Mouse (Mus musculus): ENCODE measurements around the gene Foxf2. TPM values are rescaled to one million over a fixed set of nuclear protein-coding genes. Genes with fewer than 3 reads are reported as not detected.

Gene Foxf2
- polyA plus RNA-seq, 1 experiment from 2014 or later: 43.2 TPM

DNA sequence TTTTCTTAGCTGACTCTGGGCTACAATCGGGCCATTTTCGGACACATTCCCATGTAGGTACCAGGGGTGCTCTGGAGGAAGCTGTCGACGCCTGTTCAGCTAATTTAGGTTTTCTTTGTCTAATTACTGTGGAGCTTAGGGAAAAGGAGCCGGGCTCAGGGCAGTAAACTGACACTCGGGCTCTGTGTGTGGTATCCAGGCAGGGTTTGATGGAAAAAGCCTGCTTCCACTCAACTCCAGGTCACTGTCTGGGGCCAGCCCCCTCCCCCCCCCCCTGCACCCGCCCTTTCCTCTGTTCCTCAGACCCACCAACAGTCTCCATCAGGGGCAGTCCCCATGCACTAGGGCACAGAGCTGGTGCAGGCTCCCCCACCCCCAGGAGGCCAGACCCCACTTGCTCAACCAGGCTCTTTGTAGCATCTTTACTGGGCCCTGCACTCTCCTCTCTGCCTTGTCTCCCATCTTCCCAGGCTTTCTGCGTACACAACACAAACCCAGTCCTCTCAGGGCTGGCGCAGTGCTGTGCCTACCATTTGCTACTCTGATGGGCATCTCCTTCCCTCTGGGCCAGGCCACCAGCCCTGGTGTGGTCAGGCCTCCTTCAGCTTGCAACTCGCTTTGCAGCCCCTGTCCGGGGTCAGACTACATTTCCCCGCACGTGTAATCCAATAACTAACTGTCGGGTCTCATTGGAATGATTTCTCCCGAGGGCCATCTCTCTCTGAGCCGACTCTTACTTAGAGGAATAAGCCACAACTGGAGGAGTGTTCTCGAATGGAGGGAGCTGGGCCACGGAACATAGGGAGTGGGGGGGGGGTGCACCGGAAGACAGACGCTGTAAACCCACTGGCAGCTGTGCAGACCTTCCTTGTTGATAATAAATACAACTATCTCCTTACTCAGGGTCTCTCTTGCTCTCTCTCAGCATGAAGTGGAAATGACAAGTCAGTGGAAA is 1.4 kb upstream of the Foxf2 start:
- Histone ChIP-seq H3K27ac (ENCODE audit: low read depth) (peak overlapping the region; percentile 94), H3K36me3 (ENCODE audit: insufficient read depth) (0 out of 2 replicates have a peak, but pooled peaks cover 5% of the 10 kb centered on the region), H3K4me2 (peak overlapping the region; percentile 70), H3K27me3 (ENCODE audit: insufficient read depth, low read length) (peaks cover 98% of the 10 kb centered on the region), H3K9ac (peak overlapping the region; percentile 89), H3K9me3 (ENCODE audit: low read depth, low read length) (no peaks in the 10 kb centered on the region), H3K4me3 (ENCODE audit: low read depth, low read length) (peak overlapping the region; percentile 72), H3K4me1 (ENCODE audit: insufficient read depth) (no peaks in the 10 kb centered on the region)
- DNase-seq (peak; percentile 63), ATAC-seq (ENCODE audit: insufficient read depth) (0 out of 2 replicates have a peak, but pooled peaks have one; percentile 10)
- 6% methylated on average over 19 of the region's 20 CpGs for WGBS
- TF ChIP-seq CTCF (IDR thresholded peaks at IDR 0.05; ENCODE audit: low read depth): no peak

DNA sequence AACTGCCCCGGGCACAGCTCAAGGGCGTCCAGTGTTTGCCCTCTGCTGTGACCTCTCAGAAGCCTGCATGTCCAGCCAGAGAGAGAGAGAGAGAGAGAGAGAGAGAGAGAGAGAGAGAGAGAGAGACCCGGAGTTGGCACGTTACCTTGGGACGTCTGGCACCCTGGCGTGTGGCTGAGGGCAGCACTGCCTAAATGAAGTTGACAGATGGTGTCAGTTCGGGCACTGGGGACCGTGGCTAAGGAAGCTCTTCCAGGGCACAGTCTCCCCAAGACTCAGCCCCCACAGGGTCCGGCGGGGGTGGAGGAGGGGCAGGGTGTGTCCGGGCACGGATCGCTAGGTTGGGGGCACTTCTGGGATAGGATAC is 667 bp upstream of the Foxf2 start:
- no peak for TF ChIP-seq CTCF (IDR thresholded peaks at IDR 0.05; ENCODE audit: low read depth)
- H3K9ac ChIP-seq: peak overlapping the region; percentile 89
- 1% methylated on average over 13 of the region's 13 CpGs for WGBS
- peak; percentile 14; the same call in 1 of the 2 replicates for ATAC-seq (ENCODE audit: insufficient read depth)
- H3K4me2 ChIP-seq: peak overlapping the region; percentile 70
- DNase-seq: no peak
- peaks cover 99% of the 10 kb centered on the region for H3K27me3 ChIP-seq (ENCODE audit: insufficient read depth, low read length)
- H3K9me3 ChIP-seq (ENCODE audit: low read depth, low read length): no peaks in the 10 kb centered on the region
- peak overlapping the region; percentile 72 for H3K4me3 ChIP-seq (ENCODE audit: low read depth, low read length)
- H3K36me3 ChIP-seq (ENCODE audit: insufficient read depth): 0 out of 2 replicates have a peak, but pooled peaks cover 10% of the 10 kb centered on the region
- peak overlapping the region; percentile 94 for H3K27ac ChIP-seq (ENCODE audit: low read depth)
- H3K4me1 ChIP-seq (ENCODE audit: insufficient read depth): no peaks in the 10 kb centered on the region

DNA sequence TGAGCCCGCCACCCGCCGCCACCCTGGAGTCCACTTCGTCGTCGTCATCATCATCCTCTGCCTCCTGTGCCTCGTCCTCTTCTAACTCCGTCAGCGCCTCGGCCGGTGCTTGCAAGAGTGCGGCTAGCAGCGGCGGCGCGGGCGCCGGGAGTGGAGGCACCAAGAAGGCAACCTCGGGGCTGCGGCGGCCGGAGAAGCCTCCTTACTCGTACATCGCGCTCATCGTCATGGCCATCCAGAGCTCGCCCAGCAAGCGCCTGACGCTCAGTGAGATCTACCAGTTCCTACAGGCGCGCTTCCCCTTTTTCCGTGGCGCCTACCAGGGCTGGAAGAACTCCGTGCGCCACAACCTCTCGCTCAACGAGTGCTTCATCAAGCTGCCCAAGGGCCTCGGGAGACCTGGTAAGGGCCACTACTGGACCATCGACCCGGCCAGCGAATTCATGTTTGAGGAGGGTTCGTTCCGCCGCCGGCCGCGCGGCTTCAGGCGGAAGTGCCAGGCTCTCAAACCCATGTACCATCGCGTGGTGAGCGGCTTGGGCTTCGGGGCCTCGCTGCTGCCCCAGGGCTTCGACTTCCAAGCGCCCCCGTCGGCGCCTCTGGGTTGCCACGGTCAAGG is 676 bp downstream of the Foxf2 start:
- TF ChIP-seq CTCF (IDR thresholded peaks at IDR 0.05; ENCODE audit: low read depth): no peak
- Histone ChIP-seq H3K27me3 (ENCODE audit: insufficient read depth, low read length) (peaks cover 95% of the 10 kb centered on the region), H3K36me3 (ENCODE audit: insufficient read depth) (peaks cover 16% of the 10 kb centered on the region; the same call in 1 of the 2 replicates), H3K9me3 (ENCODE audit: low read depth, low read length) (no peaks in the 10 kb centered on the region), H3K4me1 (ENCODE audit: insufficient read depth) (no peaks in the 10 kb centered on the region), H3K9ac (peak overlapping the region; percentile 89), H3K4me3 (ENCODE audit: low read depth, low read length) (peak overlapping the region; percentile 72), H3K4me2 (peak overlapping the region; percentile 70), H3K27ac (ENCODE audit: low read depth) (peak overlapping the region; percentile 94)
- ATAC-seq (ENCODE audit: insufficient read depth) (no peak), DNase-seq (peak; percentile 58)
- WGBS: under 1% methylated on average over 59 of the region's 60 CpGs

DNA sequence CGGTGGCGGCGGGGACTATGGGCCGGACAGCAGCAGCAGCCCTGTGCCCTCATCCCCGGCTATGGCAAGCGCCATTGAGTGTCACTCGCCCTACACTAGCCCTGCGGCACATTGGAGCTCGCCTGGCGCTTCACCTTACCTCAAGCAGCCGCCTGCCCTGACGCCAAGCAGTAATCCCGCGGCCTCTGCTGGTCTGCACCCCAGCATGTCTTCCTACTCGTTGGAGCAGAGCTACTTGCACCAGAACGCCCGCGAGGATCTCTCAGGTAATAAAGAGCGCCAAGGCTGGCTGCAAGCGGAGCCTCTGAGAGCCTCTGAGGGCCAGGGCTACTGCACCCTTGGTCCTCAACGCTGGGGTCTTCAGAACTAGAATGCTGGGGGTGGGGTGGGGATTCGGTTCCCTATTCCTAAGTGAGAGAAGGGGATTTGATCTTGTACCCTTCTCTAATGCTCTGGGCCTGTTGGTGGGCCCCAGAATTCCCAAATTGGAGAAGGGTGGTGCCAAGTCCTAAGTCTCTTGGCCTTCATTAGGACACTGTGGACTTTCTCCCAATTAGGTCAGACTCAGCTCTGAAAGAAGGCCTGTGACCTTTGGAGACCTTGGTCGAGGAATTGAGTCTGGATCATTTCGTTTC is 1.5 kb downstream of the Foxf2 start:
- H3K9ac ChIP-seq: peak overlapping the region; percentile 89
- H3K4me3 ChIP-seq (ENCODE audit: low read depth, low read length): peak overlapping the region; percentile 72
- WGBS: 2% methylated on average over 24 of the region's 24 CpGs
- H3K9me3 ChIP-seq (ENCODE audit: low read depth, low read length): no peaks in the 10 kb centered on the region
- DNase-seq (peak; percentile 32), ATAC-seq (ENCODE audit: insufficient read depth) (no peak)
- H3K36me3 ChIP-seq (ENCODE audit: insufficient read depth): peaks cover 20% of the 10 kb centered on the region; the same call in 1 of the 2 replicates
- TF ChIP-seq CTCF (IDR thresholded peaks at IDR 0.05; ENCODE audit: low read depth): no peak
- H3K27ac ChIP-seq (ENCODE audit: low read depth): peak overlapping the region; percentile 94
- H3K27me3 ChIP-seq (ENCODE audit: insufficient read depth, low read length): peaks cover 92% of the 10 kb centered on the region
- no peaks in the 10 kb centered on the region for H3K4me1 ChIP-seq (ENCODE audit: insufficient read depth)
- H3K4me2 ChIP-seq: peak overlapping the region; percentile 70

DNA sequence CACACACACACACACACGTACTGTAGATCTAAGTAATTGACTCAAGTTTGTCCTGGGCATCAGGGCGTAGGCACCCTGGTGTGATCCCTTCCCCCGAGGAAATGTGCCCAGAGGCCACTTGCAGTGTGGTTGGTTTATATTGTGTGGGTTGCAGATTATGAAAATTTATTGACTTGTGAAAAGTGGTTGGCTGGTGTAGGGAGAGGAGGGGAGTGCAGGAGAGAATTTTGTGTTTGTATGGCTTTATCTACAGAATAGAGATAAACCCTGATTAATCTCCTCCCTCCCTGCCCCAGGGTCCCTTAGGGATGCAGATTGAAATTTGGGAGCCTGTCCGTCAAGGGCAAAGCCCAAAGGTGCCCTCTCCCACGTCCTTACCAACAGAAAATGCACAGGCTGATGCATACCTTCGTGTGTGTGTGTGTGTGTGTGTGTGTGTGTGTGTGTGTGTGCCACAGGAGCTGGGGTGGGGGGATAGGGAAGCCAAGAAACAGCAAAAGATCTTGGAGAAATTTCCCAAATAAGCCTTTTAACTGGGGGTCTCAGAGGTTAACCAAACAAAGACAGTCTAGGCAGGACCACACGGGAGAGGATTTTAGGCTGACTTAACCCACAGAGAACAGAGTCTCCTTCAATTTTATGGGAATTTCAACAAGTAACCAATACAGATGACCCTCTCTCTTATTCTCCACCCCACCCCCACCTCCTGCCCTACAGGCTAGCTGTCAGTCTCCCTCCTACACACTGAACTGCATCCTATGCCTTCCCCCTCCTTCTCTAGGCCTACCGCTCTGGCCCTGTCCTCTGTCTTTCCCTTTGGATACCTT is 2.5 kb downstream of the Foxf2 start:
- 16% methylated on average over 8 of the region's 8 CpGs for WGBS
- no peak for TF ChIP-seq CTCF (IDR thresholded peaks at IDR 0.05; ENCODE audit: low read depth)
- H3K4me1 ChIP-seq (ENCODE audit: insufficient read depth): no peaks in the 10 kb centered on the region
- H3K27me3 ChIP-seq (ENCODE audit: insufficient read depth, low read length): peaks cover 83% of the 10 kb centered on the region
- H3K9ac ChIP-seq: peak overlapping the region; percentile 89
- DNase-seq (peak; percentile 42), ATAC-seq (ENCODE audit: insufficient read depth) (no peak)
- peak overlapping the region; percentile 60; the same call in 1 of the 2 replicates for H3K27ac ChIP-seq (ENCODE audit: low read depth)
- peaks cover 20% of the 10 kb centered on the region; the same call in 1 of the 2 replicates for H3K36me3 ChIP-seq (ENCODE audit: insufficient read depth)
- peak overlapping the region; percentile 70 for H3K4me2 ChIP-seq
- H3K9me3 ChIP-seq (ENCODE audit: low read depth, low read length): no peaks in the 10 kb centered on the region
- H3K4me3 ChIP-seq (ENCODE audit: low read depth, low read length): peak overlapping the region; percentile 72

DNA sequence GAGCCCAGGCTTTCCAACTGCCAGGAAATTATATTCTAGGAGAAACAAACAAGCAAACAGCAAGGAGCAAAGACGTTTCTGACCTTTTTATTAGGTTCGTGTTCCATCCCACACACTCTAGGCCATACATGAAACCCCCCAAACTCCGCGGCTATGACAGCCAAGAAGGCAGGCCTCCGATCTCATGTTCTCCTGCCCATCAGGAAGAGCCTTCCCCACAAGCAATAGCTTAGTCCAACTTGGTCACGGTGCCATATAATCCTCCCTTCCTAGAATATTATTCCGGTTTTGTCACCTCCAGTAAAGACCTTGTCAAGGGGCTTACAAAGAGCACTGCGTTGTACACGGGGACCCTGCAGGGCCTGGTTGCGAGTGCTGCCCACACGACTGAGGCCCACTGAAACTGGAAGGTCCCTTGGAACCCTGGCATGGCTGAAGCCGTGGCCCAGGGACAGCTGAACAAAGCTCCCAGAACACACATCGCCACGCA is 3.1 kb downstream of the Foxf2 start:
- DNase-seq: peak; percentile 50
- Histone ChIP-seq H3K9me3 (ENCODE audit: low read depth, low read length) (no peaks in the 10 kb centered on the region), H3K36me3 (ENCODE audit: insufficient read depth) (peaks cover 24% of the 10 kb centered on the region; the same call in 1 of the 2 replicates), H3K9ac (peak overlapping the region; percentile 89), H3K27me3 (ENCODE audit: insufficient read depth, low read length) (peaks cover 76% of the 10 kb centered on the region), H3K27ac (ENCODE audit: low read depth) (peak overlapping the region; percentile 60; the same call in 1 of the 2 replicates), H3K4me1 (ENCODE audit: insufficient read depth) (no peaks in the 10 kb centered on the region), H3K4me3 (ENCODE audit: low read depth, low read length) (peak overlapping the region; percentile 72), H3K4me2 (peak overlapping the region; percentile 70)
- ATAC-seq (ENCODE audit: insufficient read depth): no peak
- WGBS: 10% methylated on average over 14 of the region's 14 CpGs
- no peak for TF ChIP-seq CTCF (IDR thresholded peaks at IDR 0.05; ENCODE audit: low read depth)
